Mouse (Mus musculus) midbrain, postnatal 0 days (tissue): Measurements from ENCODE around the gene Gm44511. TPM values are rescaled to one million over a fixed set of nuclear protein-coding genes. Genes with fewer than 3 reads are reported as not detected.

Source experiments
- ATAC-seq: fragments of 200-750 bp; cut with Nextera tagmentation; 2 replicates; pipeline ENCODE4 v1.8.0; 2017; ENCODE audit warnings: moderate number of reproducible peaks, mild to moderate bottlenecking, moderate TSS enrichment, moderate library complexity; ENCODE audit not compliant: low FRiP score
- DNase-seq: peaks from one replicate; pipeline ENCODE4 v3.0.0-alpha.2; 2015; ENCODE audit warnings: low spot score
- H3K27ac ChIP-seq: fragments of 300-500 bp; sonication (generic); 2 replicates; pipeline ENCODE4 v1.5.1; 2014; ENCODE audit warnings: low read depth, mild to moderate bottlenecking, low read length, mixed read lengths
- H3K27me3 ChIP-seq: fragments of 300-500 bp; sonication (generic); 2 replicates; pipeline ENCODE4 v1.6.1; 2014; ENCODE audit warnings: low read length, control low read depth, mixed read lengths; ENCODE audit not compliant: insufficient read depth
- H3K36me3 ChIP-seq: fragments of 300-500 bp; sonication (generic); 2 replicates; pipeline ENCODE4 v1.6.1; 2014; ENCODE audit warnings: low read length, control low read depth, mixed read lengths; ENCODE audit not compliant: insufficient read depth
- H3K4me1 ChIP-seq: fragments of 300-500 bp; sonication (generic); 2 replicates; pipeline ENCODE4 v1.6.1; 2014; ENCODE audit warnings: mild to moderate bottlenecking, control low read depth, antibody characterized with exemption, low read length, mixed read lengths; ENCODE audit not compliant: insufficient read depth
- H3K4me2 ChIP-seq: fragments of 300-500 bp; sonication (generic); 2 replicates; pipeline ENCODE4 v1.6.1; 2014; ENCODE audit warnings: low read depth, mild to moderate bottlenecking, low read length, mixed read lengths; ENCODE audit not compliant: poor library complexity, severe bottlenecking
- H3K4me3 ChIP-seq: fragments of 300-500 bp; sonication (generic); 2 replicates; pipeline ENCODE4 v1.5.1; 2014; ENCODE audit warnings: low read depth, mild to moderate bottlenecking, low read length, moderate library complexity
- H3K9ac ChIP-seq: fragments of 300-500 bp; sonication (generic); replicated peaks from 2 replicates; pipeline ENCODE4 v1.6.1; 2014; ENCODE audit warnings: mild to moderate bottlenecking, low read length, moderate library complexity, mixed read lengths; ENCODE audit not compliant: poor library complexity, severe bottlenecking
- H3K9me3 ChIP-seq: fragments of 300-500 bp; sonication (generic); 2 replicates; pipeline ENCODE4 v1.6.1; 2016; ENCODE audit warnings: low read length, control low read depth
- CTCF ChIP-seq: IDR thresholded peaks from 2 replicates; pipeline ENCODE4 v1.5.1; 2016; ENCODE audit warnings: antibody characterized with exemption, mild to moderate bottlenecking
- WGBS: fragments of 180-500 bp; shearing (Covaris S2); extraction: QIAGEN DNeasy Blood & Tissue Kit; methylation state at CpG from one replicate; pipeline ENCODE4 v1.1.7; 2014; 5-methylcytosine and 5-hydroxymethylcytosine counted together
- polyA plus RNA-seq: library from polyadenylated mRNA; unstranded; fragments of >200 nt; fragmentation: Nextera tagmentation; extraction: Ambion mirVana; gene quantifications from 2 replicates; pipeline ENCODE4 v1.2.1, GENCODE M21; 2015
- total RNA-seq: library from RNA; depleted of rRNA; stranded (reverse); fragments of >200 nt; gene quantifications from 2 replicates; pipeline ENCODE4 v1.2.3, GENCODE M21; 2014

The Gm44511 gene
- total and polyA plus RNA-seq, 2 experiments from 2014 or later = not detected

DNA sequence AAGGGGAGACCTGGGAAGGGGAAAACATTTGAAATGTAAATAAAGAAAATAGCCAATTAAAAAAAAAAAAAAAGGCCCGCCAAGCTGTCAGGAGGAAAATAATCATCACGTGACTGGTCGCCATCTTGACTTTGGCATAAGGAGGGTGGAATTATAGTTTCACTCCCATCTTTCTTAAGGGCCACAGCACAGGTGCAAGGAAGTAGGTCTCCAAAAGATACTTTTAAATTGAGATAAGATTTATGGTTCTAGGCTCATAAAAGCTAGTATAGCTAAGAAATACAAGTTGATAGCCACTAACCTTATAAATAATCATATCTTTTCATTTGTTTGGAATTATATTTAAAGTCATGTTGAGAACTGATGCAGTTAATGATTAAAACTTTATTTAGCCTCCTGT is 28.8 kb upstream of the Gm44511 start:
- Histone ChIP-seq H3K9me3 (no peaks in the 10 kb centered on the region), H3K9ac (no peak overlapping the region), H3K4me2 (no peak overlapping the region), H3K4me1 (no peaks in the 10 kb centered on the region), H3K4me3 (no peak overlapping the region), H3K27ac (no peak overlapping the region), H3K27me3 (no peaks in the 10 kb centered on the region), H3K36me3 (no peaks in the 10 kb centered on the region)
- WGBS = 94% methylated on average over 3 of the region's 3 CpGs
- TF ChIP-seq CTCF = no peak
- no peak for ATAC-seq
- no peak for DNase-seq

DNA sequence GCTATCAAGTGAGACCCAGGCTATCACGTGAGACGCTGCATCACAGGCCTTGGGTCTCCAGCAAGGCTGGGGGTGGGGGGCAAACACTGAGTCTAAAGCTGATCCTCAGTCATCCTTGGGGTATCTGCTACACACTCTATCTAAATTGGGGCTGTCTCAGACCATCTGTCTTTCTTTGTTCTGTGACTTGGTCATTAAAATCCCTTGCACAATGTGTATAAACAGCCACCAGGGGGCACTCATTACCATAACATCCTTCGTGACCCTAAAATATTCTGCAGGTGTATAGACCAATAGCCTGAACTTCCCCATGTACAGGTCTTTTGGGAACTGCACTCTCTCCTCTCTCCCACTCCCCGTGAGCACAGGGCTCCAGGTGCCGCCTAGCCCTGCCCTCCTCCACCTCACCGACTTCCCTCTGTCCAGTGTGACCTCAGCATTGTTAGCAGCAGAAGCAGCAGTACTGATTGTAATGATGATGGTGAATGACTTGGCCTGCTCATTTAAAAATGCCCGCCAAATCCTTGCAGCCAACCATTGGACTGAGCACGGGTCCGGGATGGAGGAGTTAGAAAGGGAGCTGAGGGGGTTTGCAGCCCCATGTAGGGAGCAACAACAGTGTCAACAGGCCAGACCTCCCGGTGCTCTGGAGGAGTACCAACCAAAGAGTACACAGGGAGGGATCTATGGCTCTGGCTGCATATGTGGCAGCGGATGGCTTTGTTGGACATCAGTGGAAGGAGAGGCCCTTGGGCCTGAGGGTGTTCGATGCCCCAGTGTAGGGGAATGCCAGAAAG is 28.1 kb upstream of the Gm44511 start:
- no peak overlapping the region for H3K4me2 ChIP-seq
- DNase-seq = peak; percentile 75

GRCm38 (mm10) chr6:128852766-128853165 is 26.7 kb upstream of the Gm44511 start:
- 87% methylated on average over 3 of the region's 3 CpGs for WGBS
- Histone ChIP-seq H3K36me3 (no peaks in the 10 kb centered on the region), H3K4me3 (no peak overlapping the region), H3K9me3 (no peaks in the 10 kb centered on the region), H3K4me2 (no peak overlapping the region), H3K4me1 (no peaks in the 10 kb centered on the region), H3K9ac (no peak overlapping the region), H3K27me3 (no peaks in the 10 kb centered on the region), H3K27ac (no peak overlapping the region)
- DNase-seq = no peak
- TF ChIP-seq CTCF = no peak
- ATAC-seq = no peak

More for the DNA sequence above, 28.1 kb upstream of the Gm44511 start:
- Histone ChIP-seq H3K9ac (no peak overlapping the region), H3K27me3 (no peaks in the 10 kb centered on the region), H3K4me3 (no peak overlapping the region), H3K9me3 (no peaks in the 10 kb centered on the region), H3K27ac (no peak overlapping the region), H3K4me1 (no peaks in the 10 kb centered on the region), H3K36me3 (no peaks in the 10 kb centered on the region)
- ATAC-seq = peak; percentile 66
- 44% methylated on average over 12 of the region's 12 CpGs for WGBS
- TF ChIP-seq CTCF = peak; percentile 80

DNA sequence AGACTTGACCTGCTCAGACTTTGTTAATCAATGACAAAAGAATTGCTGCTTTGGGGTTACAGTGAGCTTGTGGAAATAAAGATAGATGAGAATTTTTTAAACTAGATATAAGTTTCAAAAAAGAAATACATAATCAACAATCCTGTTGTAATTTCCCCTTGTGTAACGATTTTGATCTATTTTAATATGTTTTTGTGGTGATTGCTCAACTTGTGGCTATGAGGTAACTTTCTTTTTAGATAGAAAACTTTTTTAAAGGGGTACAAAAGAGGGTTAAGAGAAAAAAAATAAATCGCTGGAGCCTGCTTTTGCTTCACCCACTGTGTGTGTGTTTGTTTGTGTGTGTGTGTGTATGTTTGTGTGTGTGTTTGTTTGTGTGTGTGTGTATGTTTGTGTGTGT is 25.0 kb upstream of the Gm44511 start:
- Histone ChIP-seq H3K4me1 (no peaks in the 10 kb centered on the region), H3K27ac (no peak overlapping the region), H3K9ac (no peak overlapping the region), H3K4me2 (no peak overlapping the region), H3K36me3 (no peaks in the 10 kb centered on the region), H3K27me3 (no peaks in the 10 kb centered on the region), H3K4me3 (no peak overlapping the region), H3K9me3 (no peaks in the 10 kb centered on the region)
- DNase-seq (no peak), ATAC-seq (no peak)
- 85% methylated on average over 2 of the region's 2 CpGs for WGBS
- TF ChIP-seq CTCF = no peak

DNA sequence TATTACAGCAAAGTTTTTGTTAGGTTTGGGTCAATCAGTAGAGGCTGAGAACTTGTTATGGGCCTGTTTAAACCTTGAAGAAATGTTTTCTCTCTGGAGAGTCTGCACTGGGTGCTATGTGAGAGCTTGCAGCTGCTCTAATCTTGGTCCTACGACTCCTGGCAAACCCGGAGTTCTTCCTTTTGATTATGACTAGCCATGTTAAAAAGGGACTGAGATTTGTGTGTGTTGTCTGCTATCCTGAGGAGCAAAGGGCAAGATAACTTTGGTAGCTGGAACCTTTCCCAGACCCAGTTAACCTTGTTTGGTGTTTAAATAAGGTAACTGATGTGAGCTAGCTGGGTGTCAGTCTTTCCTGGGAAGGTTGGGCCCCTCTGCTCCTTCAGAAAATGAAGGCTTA is 24.6 kb upstream of the Gm44511 start:
- Histone ChIP-seq H3K9me3 (no peaks in the 10 kb centered on the region), H3K4me2 (no peak overlapping the region), H3K27ac (no peak overlapping the region), H3K4me3 (no peak overlapping the region), H3K9ac (no peak overlapping the region), H3K36me3 (no peaks in the 10 kb centered on the region), H3K4me1 (no peaks in the 10 kb centered on the region), H3K27me3 (no peaks in the 10 kb centered on the region)
- 76% methylated on average over 2 of the region's 2 CpGs for WGBS
- no peak for DNase-seq
- ATAC-seq = no peak
- TF ChIP-seq CTCF = no peak

- Histone ChIP-seq H3K27ac (no peak overlapping the region), H3K4me1 (no peaks in the 10 kb centered on the region), H3K4me3 (no peak overlapping the region), H3K9ac (no peak overlapping the region), H3K36me3 (no peaks in the 10 kb centered on the region), H3K4me2 (no peak overlapping the region), H3K27me3 (no peaks in the 10 kb centered on the region), H3K9me3 (no peaks in the 10 kb centered on the region)
- TF ChIP-seq CTCF = peak; percentile 85
- ATAC-seq = 0 out of 2 replicates have a peak, but pooled peaks have one; percentile 38
- 55% methylated on average over 2 of the region's 2 CpGs for WGBS
- DNase-seq = peak; percentile 75
Observed at GRCm38 (mm10) chr6:128849902-128850301, 23.8 kb upstream of the Gm44511 start.
